Mouse (Mus musculus) kidney, embryonic 16.5 days (tissue): ENCODE results near the gene Bbs10. TPM values are rescaled to one million over a fixed set of nuclear protein-coding genes. Genes with fewer than 3 reads are reported as not detected.
A peak's percentile ranks its signal among the peaks of the same experiment; 100 is the strongest.

ENCODE experiments used
- ATAC-seq: fragments of 200-750 bp; cut with Nextera tagmentation; 2 replicates; pipeline ENCODE4 v1.8.0; 2017; ENCODE audit warnings: moderate TSS enrichment; ENCODE audit not compliant: low FRiP score, low TSS enrichment
- H3K27ac ChIP-seq: fragments of 300-500 bp; sonication (generic); 2 replicates; pipeline ENCODE4 v1.5.1; 2014; ENCODE audit warnings: low read length
- H3K27me3 ChIP-seq: fragments of 300-500 bp; sonication (generic); 2 replicates; pipeline ENCODE4 v1.6.1; 2014; ENCODE audit warnings: low read length, control low read depth, mixed read lengths; ENCODE audit not compliant: insufficient read depth
- H3K36me3 ChIP-seq: fragments of 300-500 bp; sonication (generic); 2 replicates; pipeline ENCODE4 v1.6.1; 2014; ENCODE audit warnings: low read length, control low read depth, mixed read lengths; ENCODE audit not compliant: insufficient read depth
- H3K4me1 ChIP-seq: fragments of 300-500 bp; sonication (generic); 2 replicates; pipeline ENCODE4 v1.6.1; 2014; ENCODE audit warnings: low read length, control low read depth, mixed read lengths; ENCODE audit not compliant: insufficient read depth
- H3K4me2 ChIP-seq: fragments of 300-500 bp; sonication (generic); replicated peaks from 2 replicates; pipeline ENCODE4 v1.6.1; 2014; ENCODE audit warnings: low read depth, low read length
- H3K4me3 ChIP-seq: fragments of 300-500 bp; sonication (generic); 2 replicates; pipeline ENCODE4 v1.5.1; 2014; ENCODE audit warnings: mild to moderate bottlenecking, low read length
- H3K9ac ChIP-seq: fragments of 300-500 bp; sonication (generic); replicated peaks from 2 replicates; pipeline ENCODE4 v1.6.1; 2014; ENCODE audit warnings: low read length
- H3K9me3 ChIP-seq: fragments of 300-500 bp; sonication (generic); 2 replicates; pipeline ENCODE4 v1.6.1; 2016; ENCODE audit warnings: low read length, control low read depth
- WGBS: fragments of 180-500 bp; shearing (Covaris S2); extraction: QIAGEN DNeasy Blood & Tissue Kit; methylation state at CpG from one replicate; pipeline ENCODE4 v1.1.7; 2014; 5-methylcytosine and 5-hydroxymethylcytosine counted together
- polyA plus RNA-seq: library from polyadenylated mRNA; unstranded; fragments of >200 nt; fragmentation: Nextera tagmentation; extraction: Ambion mirVana; gene quantifications from 2 replicates; pipeline ENCODE4 v1.2.1, GENCODE M21; 2015

The Bbs10 gene
- polyA plus RNA-seq, 1 experiment from 2014 or later: 8.1 TPM

GRCm38 (mm10) chr10:111273463-111274088, 24.9 kb upstream of the Bbs10 start:
- Histone ChIP-seq H3K4me3 (no peak overlapping the region), H3K27ac (peak overlapping the region; percentile 59; the same call in 1 of the 2 replicates), H3K9ac (no peak overlapping the region), H3K4me1 (0 out of 2 replicates have a peak, but pooled peaks cover 10% of the 10 kb centered on the region), H3K4me2 (no peak overlapping the region), H3K27me3 (no peaks in the 10 kb centered on the region), H3K9me3 (no peaks in the 10 kb centered on the region), H3K36me3 (peaks cover 6% of the 10 kb centered on the region; the same call in 1 of the 2 replicates)
- WGBS: 49% methylated on average over 5 of the region's 5 CpGs
- ATAC-seq: peak; percentile 81

GRCm38 (mm10) chr10:111275822-111276221, 22.7 kb upstream of the Bbs10 start:
- Histone ChIP-seq H3K27me3 (no peaks in the 10 kb centered on the region), H3K9ac (no peak overlapping the region), H3K27ac (no peak overlapping the region), H3K4me1 (0 out of 2 replicates have a peak, but pooled peaks cover 10% of the 10 kb centered on the region), H3K9me3 (no peaks in the 10 kb centered on the region), H3K36me3 (peaks cover 6% of the 10 kb centered on the region), H3K4me2 (no peak overlapping the region), H3K4me3 (no peak overlapping the region)
- no peak for ATAC-seq
- 93% methylated on average over 2 of the region's 2 CpGs for WGBS

- Histone ChIP-seq H3K36me3 (0 out of 2 replicates have a peak, but pooled peaks cover 2% of the 10 kb centered on the region), H3K27me3 (no peaks in the 10 kb centered on the region), H3K9ac (peak overlapping the region; percentile 83; the same call in 1 of the 2 replicates), H3K4me2 (peak overlapping the region; percentile 67), H3K4me1 (peaks cover 7% of the 10 kb centered on the region; the same call in 1 of the 2 replicates), H3K27ac (no peak overlapping the region), H3K9me3 (no peaks in the 10 kb centered on the region), H3K4me3 (peak overlapping the region; percentile 78)
- no peak for ATAC-seq
- WGBS: 35% methylated on average over 6 of the region's 6 CpGs
Observed at GRCm38 (mm10) chr10:111297631-111298030, 848 bp upstream of the Bbs10 start.

- H3K4me1 ChIP-seq: peaks cover 10% of the 10 kb centered on the region
- H3K4me3 ChIP-seq: no peak overlapping the region
- no peak overlapping the region for H3K27ac ChIP-seq
- no peaks in the 10 kb centered on the region for H3K9me3 ChIP-seq
- no peak for ATAC-seq
- 78% methylated on average over 6 of the region's 6 CpGs for WGBS
- no peaks in the 10 kb centered on the region for H3K36me3 ChIP-seq
- H3K4me2 ChIP-seq: no peak overlapping the region
- H3K9ac ChIP-seq: no peak overlapping the region
- H3K27me3 ChIP-seq: no peaks in the 10 kb centered on the region
Observed at GRCm38 (mm10) chr10:111299591-111299990, 1.1 kb downstream of the Bbs10 start.

- Histone ChIP-seq H3K36me3 (no peaks in the 10 kb centered on the region), H3K27me3 (no peaks in the 10 kb centered on the region), H3K27ac (no peak overlapping the region), H3K9ac (no peak overlapping the region), H3K4me2 (no peak overlapping the region), H3K4me1 (peaks cover 10% of the 10 kb centered on the region), H3K9me3 (no peaks in the 10 kb centered on the region), H3K4me3 (no peak overlapping the region)
- 93% methylated on average over 5 of the region's 5 CpGs for WGBS
- ATAC-seq: no peak
Observed at GRCm38 (mm10) chr10:111301041-111301440, 2.6 kb downstream of the Bbs10 start.

- 93% methylated on average over 6 of the region's 6 CpGs for WGBS
- ATAC-seq: no peak
- H3K4me3 ChIP-seq: no peak overlapping the region
Observed at GRCm38 (mm10) chr10:111302486-111302885, 4.0 kb downstream of the Bbs10 start.

GRCm38 (mm10) chr10:111308850-111309501, 10.5 kb downstream of the Bbs10 start:
- Histone ChIP-seq H3K4me1 (0 out of 2 replicates have a peak, but pooled peaks cover under 1% of the 10 kb centered on the region), H3K9me3 (no peaks in the 10 kb centered on the region), H3K27me3 (no peaks in the 10 kb centered on the region), H3K36me3 (no peaks in the 10 kb centered on the region), H3K9ac (no peak overlapping the region), H3K4me3 (no peak overlapping the region), H3K27ac (no peak overlapping the region), H3K4me2 (no peak overlapping the region)
- 90% methylated on average over 13 of the region's 13 CpGs for WGBS
- no peak for ATAC-seq

More at GRCm38 (mm10) chr10:111302486-111302885, 4.0 kb downstream of the Bbs10 start:
- no peak overlapping the region for H3K9ac ChIP-seq
- H3K4me1 ChIP-seq: peaks cover 10% of the 10 kb centered on the region
- no peaks in the 10 kb centered on the region for H3K27me3 ChIP-seq
- no peaks in the 10 kb centered on the region for H3K9me3 ChIP-seq
- H3K27ac ChIP-seq: no peak overlapping the region
- H3K4me2 ChIP-seq: no peak overlapping the region
- H3K36me3 ChIP-seq: no peaks in the 10 kb centered on the region

- Histone ChIP-seq H3K4me3 (no peak overlapping the region), H3K4me1 (no peaks in the 10 kb centered on the region), H3K9me3 (0 out of 2 replicates have a peak, but pooled peaks cover 3% of the 10 kb centered on the region), H3K36me3 (no peaks in the 10 kb centered on the region), H3K4me2 (no peak overlapping the region), H3K9ac (no peak overlapping the region), H3K27me3 (no peaks in the 10 kb centered on the region), H3K27ac (no peak overlapping the region)
- ATAC-seq: no peak
- WGBS: 69% methylated on average over 6 of the region's 6 CpGs
Observed at GRCm38 (mm10) chr10:111313282-111313681, 14.8 kb downstream of the Bbs10 start.

GRCm38 (mm10) chr10:111314636-111315395, 16.3 kb downstream of the Bbs10 start:
- H3K9me3 ChIP-seq: 0 out of 2 replicates have a peak, but pooled peaks cover 3% of the 10 kb centered on the region
- no peaks in the 10 kb centered on the region for H3K4me1 ChIP-seq
- no peak overlapping the region for H3K9ac ChIP-seq
- ATAC-seq: no peak
- no peak overlapping the region for H3K4me3 ChIP-seq
- WGBS: 78% methylated on average over 10 of the region's 10 CpGs
- no peak overlapping the region for H3K27ac ChIP-seq
- H3K36me3 ChIP-seq: no peaks in the 10 kb centered on the region
- H3K27me3 ChIP-seq: no peaks in the 10 kb centered on the region
- H3K4me2 ChIP-seq: no peak overlapping the region
